Mouse (Mus musculus) megakaryocyte, embryonic 14.5 days (primary cell): ENCODE data around the gene Fam189b.

Source experiments
- FLI1 ChIP-seq: IDR thresholded peaks from 2 replicates; pipeline ENCODE4 v1.6.1; 2012; ENCODE audit warnings: low read length, inconsistent platforms, mixed read lengths
- GATA1 ChIP-seq: IDR thresholded peaks from 3 replicates; pipeline ENCODE4 v1.6.1; 2012; ENCODE audit warnings: mixed read lengths, low read length, inconsistent platforms, borderline replicate concordance

DNA sequence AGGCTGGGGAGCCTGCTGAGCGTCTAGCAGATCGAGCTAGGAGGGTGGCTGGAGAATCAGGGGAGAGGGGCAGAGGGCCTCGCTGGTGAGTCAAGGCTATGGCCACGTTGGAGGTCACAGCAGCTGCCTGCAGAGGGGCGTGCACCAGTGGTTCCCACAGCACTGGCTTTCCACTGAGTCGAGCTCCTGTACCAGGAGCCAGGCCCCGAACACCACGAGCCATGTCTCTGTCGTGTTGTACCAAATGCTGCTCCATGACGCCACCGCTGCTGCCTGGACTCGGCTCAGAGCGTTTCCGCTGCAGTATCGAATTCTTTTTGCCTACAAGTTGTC, 35.0 kb upstream of the Fam189b start:
- TF ChIP-seq GATA1 = no peak
- TF ChIP-seq FLI1 = no peak
